Mouse (Mus musculus) embryonic fibroblast, embryonic 13.5 days (primary cell): ENCODE data around the gene Slc9a8.

ENCODE experiments used
- CTCF ChIP-seq: IDR thresholded peaks from 2 replicates; pipeline ENCODE4 v1.5.1; 2011; ENCODE audit warnings: mild to moderate bottlenecking, control low read depth, low read length, moderate library complexity, borderline replicate concordance; ENCODE audit not compliant: insufficient read depth
- POLR2A ChIP-seq: IDR thresholded peaks from 2 replicates; pipeline ENCODE4 v1.6.1; 2011; ENCODE audit warnings: low read depth, mild to moderate bottlenecking, control low read depth, low read length, moderate library complexity

DNA sequence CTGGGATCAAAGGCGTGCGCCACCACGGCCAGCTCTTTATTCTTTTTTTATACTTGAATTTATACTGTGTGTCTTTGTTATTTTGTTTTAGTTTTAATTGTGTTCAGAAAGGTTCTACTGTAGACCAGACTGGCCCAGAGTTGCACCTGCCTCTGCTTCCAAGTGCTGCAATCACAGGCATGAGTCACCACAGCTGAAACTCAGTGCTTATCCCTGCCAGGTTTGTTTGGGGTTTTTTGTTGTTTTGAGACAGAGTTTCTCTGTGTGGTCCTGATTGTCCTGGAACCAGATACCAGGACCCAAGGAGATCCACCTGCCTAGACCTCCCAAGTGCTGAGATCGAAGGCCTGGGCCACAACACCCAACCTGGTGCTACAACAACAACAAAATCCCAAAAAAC is 87.1 kb downstream of the Slc9a8 start:
- TF ChIP-seq CTCF (no peak), POLR2A (no peak)
